Mouse (Mus musculus): Measurements from ENCODE around the gene Myo10. TPM values are rescaled to one million over a fixed set of nuclear protein-coding genes. Genes with fewer than 3 reads are reported as not detected.

Gene Myo10
- total RNA-seq, 2 experiments from 2014 or later, result 39.3 to 39.6 TPM

GRCm38 (mm10) chr15:25751510-25751909 is 129.2 kb downstream of the Myo10 start:
- DNase-seq (ENCODE audit: low spot score in 2 of 2), result no peak
- intact Hi-C loops (cut with DNase I), result no loop called here

- no peak for DNase-seq (ENCODE audit: low spot score in 2 of 2)
- intact Hi-C loops (cut with DNase I), result no loop called here
Measured at GRCm38 (mm10) chr15:25752597-25752996, 130.3 kb downstream of the Myo10 start.

GRCm38 (mm10) chr15:25753003-25753402 is 130.7 kb downstream of the Myo10 start:
- intact Hi-C loops (cut with DNase I), result no loop called here
- DNase-seq (ENCODE audit: low spot score in 2 of 2), result no peak

GRCm38 (mm10) chr15:25753878-25754277 is 131.6 kb downstream of the Myo10 start:
- intact Hi-C loops (cut with DNase I), result no loop called here
- no peak for DNase-seq (ENCODE audit: low spot score in 2 of 2)

DNA sequence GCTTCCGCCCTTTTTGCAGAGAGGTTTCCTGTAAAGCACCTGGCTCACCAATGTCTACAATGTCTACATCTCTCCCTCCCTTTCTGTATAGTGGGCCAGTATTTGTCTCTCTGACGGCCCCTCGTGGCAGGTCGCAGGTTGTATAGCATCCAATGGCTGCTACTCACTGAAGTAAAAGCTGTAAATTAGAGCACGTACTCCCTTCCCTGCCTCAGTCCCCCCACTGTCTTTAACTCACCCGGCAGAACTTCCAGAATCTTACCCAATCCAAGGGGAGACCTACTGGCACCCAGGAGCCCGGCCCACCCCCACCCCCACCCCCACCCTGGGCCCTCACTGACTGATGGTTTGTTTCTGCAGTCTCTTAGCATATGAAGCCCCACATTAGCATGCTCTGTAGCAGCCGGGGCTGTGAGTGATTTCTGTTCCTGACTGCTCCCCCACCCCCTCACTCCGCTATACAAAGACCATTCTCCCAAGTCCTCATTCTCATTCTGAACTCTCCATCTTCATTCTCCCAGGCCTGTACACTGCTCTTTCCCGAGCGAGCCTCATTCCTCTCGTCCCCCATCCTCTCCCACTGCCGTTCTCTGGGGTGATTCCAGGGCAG is 132.1 kb downstream of the Myo10 start:
- DNase-seq (ENCODE audit: low spot score in 2 of 2), result peak in 1 of 2 experiments; percentile 61
- intact Hi-C loops (cut with DNase I), result no loop called here

DNA sequence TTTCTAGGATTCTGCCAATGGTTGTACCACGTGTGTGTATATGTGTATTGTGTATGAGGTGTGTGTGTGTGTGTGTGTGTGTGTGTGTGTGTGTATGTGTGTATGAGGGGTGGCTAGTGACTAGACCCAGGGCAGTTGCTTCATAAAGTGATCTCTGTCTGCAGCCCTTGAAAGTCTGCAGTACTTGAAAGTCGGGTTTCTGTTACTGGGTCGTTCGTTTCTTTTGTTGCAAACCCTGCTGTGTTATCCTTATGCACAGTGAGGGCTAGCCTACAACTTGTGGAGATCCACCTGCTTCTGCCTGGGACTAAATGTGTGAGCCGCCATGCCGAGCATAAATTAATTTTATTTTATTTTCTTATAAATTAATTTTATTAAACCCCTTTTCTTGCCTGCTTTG is 133.2 kb downstream of the Myo10 start:
- intact Hi-C loops (cut with DNase I), result no loop called here
- DNase-seq (ENCODE audit: low spot score in 2 of 2), result no peak

- intact Hi-C loops (cut with DNase I), result no loop called here
- DNase-seq (ENCODE audit: low spot score in 2 of 2), result no peak
Measured at GRCm38 (mm10) chr15:25756072-25756471, 133.7 kb downstream of the Myo10 start.

DNA sequence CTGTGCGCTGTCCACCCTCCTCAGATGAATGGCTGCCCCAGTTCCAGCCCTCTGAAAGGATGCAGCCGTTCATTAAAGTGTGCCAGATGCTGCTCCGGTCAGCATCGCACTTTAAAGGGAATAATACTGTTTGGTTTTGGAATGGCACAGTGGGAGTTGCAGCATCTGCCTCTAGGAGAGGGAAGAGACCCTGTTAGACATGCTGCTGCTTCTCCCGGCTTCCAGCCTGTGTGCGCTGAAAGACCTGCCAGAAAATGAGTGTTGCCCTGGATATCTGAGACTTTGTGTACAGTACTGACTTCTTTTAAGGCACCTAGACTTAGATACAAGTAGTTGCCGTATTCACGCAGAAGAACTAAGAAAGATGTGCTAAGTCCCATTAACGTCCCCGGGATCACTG is 135.7 kb downstream of the Myo10 start:
- DNase-seq (ENCODE audit: low spot score in 2 of 2), result no peak

DNA sequence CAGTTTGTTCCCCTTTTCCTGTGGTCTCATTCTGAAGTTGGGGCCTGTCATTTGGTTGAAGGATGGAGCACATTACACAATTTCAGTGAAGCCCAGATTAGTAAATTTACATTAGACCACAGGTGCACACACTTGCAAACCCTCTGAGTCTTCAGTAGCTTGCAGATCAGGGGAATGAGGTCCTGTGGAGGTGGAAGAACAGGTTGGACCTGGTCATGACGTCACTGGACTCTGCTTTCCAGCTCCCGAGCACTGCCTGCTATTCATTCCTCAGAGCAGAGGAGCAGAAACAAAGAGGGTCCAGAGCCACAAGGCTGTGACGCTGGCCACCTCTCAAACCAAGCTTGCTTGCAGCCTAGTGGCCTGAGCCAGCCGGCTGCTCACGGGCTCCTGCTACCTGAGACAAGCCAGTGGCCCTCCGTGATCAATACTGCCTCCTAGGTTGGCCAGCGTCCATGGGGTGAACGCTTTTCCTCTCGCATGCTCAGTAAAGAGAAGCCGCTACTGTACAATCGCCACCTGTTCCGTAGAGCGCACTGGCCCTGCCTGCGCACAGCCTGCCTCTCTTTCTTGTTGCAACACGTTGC is 136.3 kb downstream of the Myo10 start:
- no peak for DNase-seq (ENCODE audit: low spot score in 2 of 2)
- intact Hi-C loops (cut with DNase I), result no loop called here

More for the DNA sequence above, 135.7 kb downstream of the Myo10 start:
- intact Hi-C loops (cut with DNase I), result no loop called here

- intact Hi-C loops (cut with DNase I), result loop anchor here (2.0 kb wide), 1 partner anchor 14 kb away; no protein-coding TSS in a partner anchor
- DNase-seq (ENCODE audit: low spot score in 2 of 2), result peak; percentile 38 to 78
Measured at GRCm38 (mm10) chr15:25760304-25760703, 138.0 kb downstream of the Myo10 start.

DNA sequence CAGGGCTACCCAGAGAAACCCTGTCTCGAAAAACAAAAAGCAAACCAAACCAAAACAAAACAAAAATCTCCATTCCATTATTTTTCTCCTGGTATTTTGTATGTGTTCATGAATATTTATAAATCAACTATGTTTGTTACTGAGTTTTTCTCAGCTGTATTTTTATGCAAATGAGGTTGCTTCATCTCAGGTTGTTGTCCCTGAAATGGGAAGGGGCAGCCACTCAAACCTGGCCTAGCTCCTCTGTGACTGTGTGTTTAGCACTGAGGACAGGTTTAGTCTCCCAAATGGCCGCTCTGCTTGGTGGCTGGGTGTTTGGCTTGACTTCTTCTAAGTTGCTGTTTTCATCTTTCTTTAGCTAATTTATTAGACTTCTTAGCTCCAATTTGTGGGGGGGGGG is 138.7 kb downstream of the Myo10 start:
- intact Hi-C loops (cut with DNase I), result loop anchor here (2.0 kb wide), 1 partner anchor 14 kb away; no protein-coding TSS in a partner anchor

GRCm38 (mm10) chr15:25761800-25762211 is 139.5 kb downstream of the Myo10 start:
- intact Hi-C loops (cut with DNase I), result loop anchor here (2.0 kb wide), 1 partner anchor 13 kb away; no protein-coding TSS in a partner anchor
- DNase-seq (ENCODE audit: low spot score in 2 of 2), result peak; percentile 43 to 63

More for the DNA sequence above, 138.7 kb downstream of the Myo10 start:
- DNase-seq (ENCODE audit: low spot score in 2 of 2), result no peak

GRCm38 (mm10) chr15:25762306-25762705 is 140.0 kb downstream of the Myo10 start:
- intact Hi-C loops (cut with DNase I), result no loop called here
- no peak for DNase-seq (ENCODE audit: low spot score in 2 of 2)

DNA sequence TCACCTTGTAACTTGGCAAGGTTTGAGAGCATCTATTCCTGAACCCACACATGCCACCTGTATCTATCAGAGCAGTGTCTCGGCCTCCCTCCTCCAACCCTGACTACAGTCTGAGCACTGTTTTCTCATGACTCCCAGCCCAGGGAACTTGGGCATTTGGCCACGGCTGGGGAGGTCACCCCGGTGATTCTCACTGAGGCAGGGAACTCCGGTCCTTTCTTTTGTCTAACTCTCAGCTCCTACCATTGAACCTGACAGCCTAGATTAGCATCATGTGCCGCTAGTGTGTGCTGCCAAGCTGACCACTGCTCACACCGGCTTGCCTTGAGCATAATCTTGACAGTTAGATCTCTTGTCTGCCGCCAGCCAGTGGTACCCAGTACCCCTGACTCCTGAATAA is 140.8 kb downstream of the Myo10 start:
- no peak for DNase-seq (ENCODE audit: low spot score in 2 of 2)
- intact Hi-C loops (cut with DNase I), result no loop called here

DNA sequence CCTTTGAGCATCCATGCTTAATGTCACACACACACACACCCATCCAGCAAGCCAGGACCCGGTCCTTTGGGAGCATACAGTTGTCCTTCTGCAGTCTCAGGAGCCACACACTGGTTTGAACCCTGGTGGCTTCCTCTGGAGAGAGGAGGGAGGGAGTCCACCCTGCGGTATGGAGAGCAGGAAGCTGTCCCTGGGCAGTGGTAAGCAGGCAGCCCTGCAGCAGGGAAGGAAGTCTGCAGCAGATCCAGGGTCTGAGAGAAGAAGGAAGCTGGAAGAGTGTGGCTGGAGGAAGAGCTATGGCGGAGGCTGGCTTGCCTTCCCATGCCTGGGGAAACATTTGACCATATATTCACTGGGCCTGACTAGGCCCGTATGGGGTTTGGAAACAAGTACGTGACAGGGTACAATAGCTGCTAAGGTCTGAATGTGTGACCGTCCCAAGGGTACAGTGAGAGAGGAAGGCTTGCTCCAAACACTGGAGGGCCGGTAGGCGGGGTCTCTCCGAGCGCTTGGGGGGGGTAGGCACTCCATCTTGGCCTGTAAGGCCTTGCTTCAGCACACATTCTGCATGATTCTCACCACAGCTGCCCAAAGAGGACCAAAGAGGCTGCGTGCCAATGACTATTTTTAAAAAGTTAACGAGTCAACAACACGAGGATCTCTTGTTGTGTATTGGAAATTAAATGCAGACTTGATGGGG is 142.5 kb downstream of the Myo10 start:
- DNase-seq (ENCODE audit: low spot score in 2 of 2), result no peak
- intact Hi-C loops (cut with DNase I), result no loop called here

GRCm38 (mm10) chr15:25767777-25768176 is 145.5 kb downstream of the Myo10 start:
- intact Hi-C loops (cut with DNase I), result no loop called here
- peak in 1 of 2 experiments; percentile 61 for DNase-seq (ENCODE audit: low spot score in 2 of 2)

DNA sequence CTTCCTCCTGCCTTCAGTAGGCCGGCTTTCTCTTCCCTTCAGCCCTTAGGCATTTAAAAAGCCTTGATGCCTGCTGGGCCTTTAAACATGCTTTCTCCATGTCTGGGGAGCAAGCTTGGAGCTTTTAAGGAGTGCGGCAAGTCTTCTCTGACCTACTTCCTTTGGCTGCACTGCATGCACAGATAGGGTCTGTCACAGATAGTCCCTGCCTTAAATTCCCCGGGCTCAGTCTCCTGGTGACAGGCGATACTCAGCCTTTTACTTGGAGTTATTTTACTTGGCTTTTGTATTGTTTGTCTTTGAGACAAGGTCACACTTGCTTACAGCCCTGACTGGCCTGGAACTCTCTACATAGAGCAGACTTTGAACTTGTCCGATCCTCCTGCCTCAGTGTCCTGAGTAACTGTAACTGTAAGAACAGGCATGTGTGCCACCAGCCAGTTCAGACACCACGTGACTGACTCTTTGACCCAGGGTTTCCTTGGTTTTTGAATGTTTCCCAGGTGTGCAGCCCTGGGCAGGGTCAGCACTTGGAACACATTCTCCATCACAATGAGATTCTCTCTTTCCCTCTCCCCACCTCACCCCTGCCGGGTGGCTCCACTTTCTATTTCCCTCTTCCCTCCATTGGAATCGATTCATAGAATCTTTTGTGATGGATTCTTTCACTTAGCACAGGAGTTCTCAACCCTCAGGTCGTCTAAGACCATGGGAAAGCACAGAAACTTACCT is 147.4 kb downstream of the Myo10 start:
- DNase-seq (ENCODE audit: low spot score in 2 of 2), result no peak
- intact Hi-C loops (cut with DNase I), result no loop called here

- intact Hi-C loops (cut with DNase I), result no loop called here
- DNase-seq (ENCODE audit: low spot score in 2 of 2), result no peak
Measured at GRCm38 (mm10) chr15:25771782-25772181, 149.5 kb downstream of the Myo10 start.

GRCm38 (mm10) chr15:25773711-25774513 is 151.6 kb downstream of the Myo10 start:
- peak; percentile 49 to 68 for DNase-seq (ENCODE audit: low spot score in 2 of 2)
- intact Hi-C loops (cut with DNase I), result loop anchor here (2.0 kb wide), 1 partner anchor 13 kb away; no protein-coding TSS in a partner anchor

All from left cerebral cortex, postnatal 25 days (tissue).